Mouse (Mus musculus): ENCODE data around the gene Ctps.

GRCm38 (mm10) chr4:120517335-120517734 is 52.7 kb downstream of the Ctps start:
- no peak for TF ChIP-seq POLR2A (IDR thresholded peaks at IDR 0.05; ENCODE audit: insufficient read depth, low read depth, low read length)
- no peak for TF ChIP-seq CTCF (IDR thresholded peaks at IDR 0.05; ENCODE audit: insufficient read depth, low read depth, low read length)

Measured in olfactory bulb, adult 2 months (tissue).